Mouse (Mus musculus): ENCODE results near the gene Mdfic.

- TF ChIP-seq POLR2A (IDR thresholded peaks at IDR 0.05; ENCODE audit: low read depth, low read length) (no peak), CTCF (IDR thresholded peaks at IDR 0.05; ENCODE audit: extremely low read depth, insufficient read depth, insufficient read length, insufficient replicate concordance) (no peak)
These were observed 117.2 kb downstream of the Mdfic start for GRCm38 (mm10) chr6:15837695-15838094.
